Mouse (Mus musculus) intestine, embryonic 16.5 days (tissue): ENCODE data around the gene Ctsl. TPM values are rescaled to one million over a fixed set of nuclear protein-coding genes. Genes with fewer than 3 reads are reported as not detected.

ENCODE experiments used
- ATAC-seq: fragments of 200-750 bp; cut with Nextera tagmentation; 2 replicates; pipeline ENCODE4 v1.8.0; 2017; ENCODE audit warnings: moderate TSS enrichment, moderate library complexity
- H3K27ac ChIP-seq: fragments of 300-500 bp; sonication (generic); 2 replicates; pipeline ENCODE4 v1.5.1; 2014; ENCODE audit warnings: mild to moderate bottlenecking, low read length
- H3K27me3 ChIP-seq: fragments of 300-500 bp; sonication (generic); replicated peaks from 2 replicates; pipeline ENCODE4 v1.6.1; 2014; ENCODE audit warnings: low read length, control low read depth, mixed read lengths; ENCODE audit not compliant: control insufficient read depth, insufficient read depth
- H3K36me3 ChIP-seq: fragments of 300-500 bp; sonication (generic); 2 replicates; pipeline ENCODE4 v1.6.1; 2014; ENCODE audit warnings: low read length, control low read depth; ENCODE audit not compliant: control insufficient read depth, insufficient read depth
- H3K4me1 ChIP-seq: fragments of 300-500 bp; sonication (generic); 2 replicates; pipeline ENCODE4 v1.6.1; 2014; ENCODE audit warnings: low read length, control low read depth, mixed read lengths; ENCODE audit not compliant: control insufficient read depth, insufficient read depth
- H3K4me2 ChIP-seq: fragments of 300-500 bp; sonication (generic); 2 replicates; pipeline ENCODE4 v1.6.1; 2014; ENCODE audit warnings: low read depth, low read length, control low read depth
- H3K4me3 ChIP-seq: fragments of 300-500 bp; sonication (generic); 2 replicates; pipeline ENCODE4 v1.5.1; 2014; ENCODE audit warnings: mild to moderate bottlenecking, low read length
- H3K9ac ChIP-seq: fragments of 300-500 bp; sonication (generic); 2 replicates; pipeline ENCODE4 v1.6.1; 2014; ENCODE audit warnings: low read depth, low read length
- H3K9me3 ChIP-seq: fragments of 300-500 bp; sonication (generic); 2 replicates; pipeline ENCODE4 v1.6.1; 2016; ENCODE audit warnings: low read length, control low read depth; ENCODE audit not compliant: control insufficient read depth
- WGBS: fragments of 180-500 bp; shearing (Covaris S2); extraction: QIAGEN DNeasy Blood & Tissue Kit; methylation state at CpG from one replicate; pipeline ENCODE4 v1.1.7; 2014; 5-methylcytosine and 5-hydroxymethylcytosine counted together
- polyA plus RNA-seq: library from polyadenylated mRNA; unstranded; fragments of >200 nt; fragmentation: Nextera tagmentation; extraction: Ambion mirVana; gene quantifications from 2 replicates; pipeline ENCODE4 v1.2.1, GENCODE M21; 2015

Gene Ctsl
- polyA plus RNA-seq, 1 experiment from 2014 or later: 235 TPM

DNA sequence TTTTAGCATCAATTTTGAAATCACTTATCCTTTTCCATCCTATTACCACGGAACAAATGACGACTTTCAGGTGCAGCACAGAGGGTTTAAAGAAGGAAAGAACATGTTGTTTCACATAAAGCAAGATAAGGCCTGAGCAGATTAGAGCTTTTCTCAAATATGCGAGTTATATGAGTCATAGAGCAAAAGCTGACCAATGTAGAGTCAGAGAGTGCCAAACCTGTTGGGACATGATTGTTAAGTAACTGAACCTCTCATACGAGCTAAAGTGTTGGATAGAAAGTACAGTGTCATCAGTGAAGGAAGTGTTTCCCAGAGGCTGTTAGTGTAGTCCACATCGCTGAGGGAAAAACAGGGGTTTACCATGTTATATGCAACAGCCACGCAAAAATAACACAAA is 38.4 kb downstream of the Ctsl start:
- Histone ChIP-seq H3K27ac (no peak overlapping the region), H3K4me1 (no peaks in the 10 kb centered on the region), H3K4me2 (no peak overlapping the region), H3K4me3 (no peak overlapping the region), H3K9me3 (no peaks in the 10 kb centered on the region), H3K27me3 (no peaks in the 10 kb centered on the region), H3K9ac (no peak overlapping the region), H3K36me3 (no peaks in the 10 kb centered on the region)
- no peak for ATAC-seq
- whole genome bisulfite sequencing: 68% methylated on average over 6 of the region's 6 CpGs

DNA sequence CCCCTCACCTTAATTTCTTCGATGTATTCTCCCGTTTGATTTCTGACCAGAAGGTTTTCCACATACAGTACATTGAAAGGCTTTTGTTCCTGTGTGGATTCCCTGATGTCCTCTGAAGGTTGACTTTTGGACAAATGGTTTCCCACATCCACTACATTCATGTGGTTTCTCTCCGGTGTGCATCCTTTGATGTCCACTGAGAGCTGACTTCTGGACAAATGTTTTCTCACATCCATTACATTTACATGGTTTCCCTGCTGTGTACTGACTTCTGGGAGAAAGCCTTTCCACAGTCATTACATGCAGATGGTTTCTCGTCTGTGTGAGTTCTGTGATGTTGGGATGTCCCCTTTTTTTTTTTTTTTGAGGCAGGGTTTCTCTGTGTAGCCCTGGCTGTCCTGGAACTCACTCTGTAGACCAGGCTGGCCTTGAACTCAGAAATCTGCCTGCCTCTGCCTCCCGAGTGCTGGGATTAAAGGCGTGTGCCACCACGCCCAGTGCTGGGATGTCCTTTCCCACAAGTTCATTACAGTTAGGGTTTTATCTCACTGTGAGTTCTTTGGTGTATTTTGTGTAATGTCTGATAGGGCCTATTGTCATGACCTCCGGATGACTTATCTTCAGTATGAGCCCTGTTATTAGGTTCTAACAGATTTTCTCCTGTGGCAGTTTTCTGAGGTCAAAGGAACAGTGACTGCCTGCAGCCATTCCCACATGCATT is 48.0 kb downstream of the Ctsl start:
- Histone ChIP-seq H3K4me1 (no peaks in the 10 kb centered on the region), H3K9me3 (no peaks in the 10 kb centered on the region), H3K27me3 (no peaks in the 10 kb centered on the region), H3K27ac (no peak overlapping the region), H3K36me3 (no peaks in the 10 kb centered on the region), H3K9ac (no peak overlapping the region), H3K4me2 (no peak overlapping the region), H3K4me3 (no peak overlapping the region)
- no peak for ATAC-seq
- 83% methylated on average over 8 of the region's 8 CpGs for WGBS

- 64% methylated on average over 8 of the region's 8 CpGs for WGBS
- Histone ChIP-seq H3K27me3 (no peaks in the 10 kb centered on the region), H3K4me2 (no peak overlapping the region), H3K9ac (no peak overlapping the region), H3K36me3 (no peaks in the 10 kb centered on the region), H3K4me3 (no peak overlapping the region), H3K4me1 (no peaks in the 10 kb centered on the region), H3K9me3 (no peaks in the 10 kb centered on the region), H3K27ac (no peak overlapping the region)
- no peak for ATAC-seq
These were observed 50.4 kb downstream of the Ctsl start for GRCm38 (mm10) chr13:64320334-64320733.

DNA sequence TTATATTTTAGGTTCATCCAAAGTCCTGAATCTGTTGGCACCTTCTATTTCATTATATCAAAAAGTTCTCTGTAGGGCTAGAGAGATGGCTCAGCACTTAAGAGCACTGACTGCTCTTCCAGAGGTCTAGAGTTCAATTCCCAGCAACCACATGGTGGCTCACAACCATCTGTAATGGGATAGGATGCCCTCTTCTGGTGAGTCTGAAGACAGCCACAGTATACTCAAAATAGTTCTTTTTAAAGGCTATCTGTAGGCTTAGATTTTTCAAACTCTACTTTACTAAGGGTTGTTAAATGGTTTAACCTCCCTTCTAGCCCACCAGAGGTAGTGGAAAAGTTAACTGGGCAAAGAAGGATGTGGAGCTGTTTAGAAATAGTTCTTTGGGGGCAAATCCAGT is 50.9 kb downstream of the Ctsl start:
- no peak for ATAC-seq
- no peaks in the 10 kb centered on the region for H3K27me3 ChIP-seq
- H3K4me2 ChIP-seq: no peak overlapping the region
- no peak overlapping the region for H3K9ac ChIP-seq
- H3K27ac ChIP-seq: no peak overlapping the region
- H3K9me3 ChIP-seq: no peaks in the 10 kb centered on the region
- H3K4me1 ChIP-seq: no peaks in the 10 kb centered on the region
- H3K4me3 ChIP-seq: no peak overlapping the region
- no peaks in the 10 kb centered on the region for H3K36me3 ChIP-seq

DNA sequence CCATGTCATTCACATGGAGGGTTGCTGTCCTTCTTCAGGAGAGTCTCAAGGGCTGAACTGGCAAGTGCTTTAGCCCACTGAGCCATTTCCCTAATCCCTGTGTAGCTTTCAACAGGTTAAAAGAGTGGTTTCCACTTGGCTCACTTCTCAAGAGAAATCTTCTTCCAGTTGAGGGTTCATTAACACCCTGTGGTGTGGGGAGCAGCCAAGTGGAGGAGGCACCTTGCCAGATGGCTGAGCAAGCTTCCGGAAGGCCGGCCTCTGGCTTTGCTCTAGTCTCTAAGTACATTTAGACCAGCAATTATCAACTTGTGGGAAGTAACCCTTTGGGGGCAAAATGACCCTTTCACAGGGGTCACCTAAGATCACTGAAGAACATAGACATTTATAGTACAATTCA is 52.3 kb downstream of the Ctsl start:
- H3K4me2 ChIP-seq: no peak overlapping the region
- H3K27me3 ChIP-seq: no peaks in the 10 kb centered on the region
- 65% methylated on average over 2 of the region's 2 CpGs for WGBS
- no peaks in the 10 kb centered on the region for H3K36me3 ChIP-seq
- H3K4me1 ChIP-seq: no peaks in the 10 kb centered on the region
- H3K9me3 ChIP-seq: no peaks in the 10 kb centered on the region
- H3K4me3 ChIP-seq: no peak overlapping the region
- no peak overlapping the region for H3K9ac ChIP-seq
- no peak overlapping the region for H3K27ac ChIP-seq
- no peak for ATAC-seq

- Histone ChIP-seq H3K9ac (no peak overlapping the region), H3K9me3 (no peaks in the 10 kb centered on the region), H3K27ac (no peak overlapping the region), H3K27me3 (no peaks in the 10 kb centered on the region), H3K36me3 (no peaks in the 10 kb centered on the region), H3K4me1 (peaks cover 11% of the 10 kb centered on the region), H3K4me3 (no peak overlapping the region), H3K4me2 (no peak overlapping the region)
- ATAC-seq: no peak
- WGBS: under 1% methylated on average over 3 of the region's 3 CpGs
These were observed 55.1 kb downstream of the Ctsl start for GRCm38 (mm10) chr13:64315483-64316050.

GRCm38 (mm10) chr13:64314041-64314440 is 56.6 kb downstream of the Ctsl start:
- WGBS: 71% methylated on average over 3 of the region's 3 CpGs
- H3K27ac ChIP-seq: no peak overlapping the region
- ATAC-seq: no peak
- no peaks in the 10 kb centered on the region for H3K9me3 ChIP-seq
- H3K9ac ChIP-seq: no peak overlapping the region
- no peaks in the 10 kb centered on the region for H3K27me3 ChIP-seq
- no peak overlapping the region for H3K4me3 ChIP-seq
- H3K4me1 ChIP-seq: peaks cover 23% of the 10 kb centered on the region
- H3K4me2 ChIP-seq: no peak overlapping the region
- no peaks in the 10 kb centered on the region for H3K36me3 ChIP-seq

DNA sequence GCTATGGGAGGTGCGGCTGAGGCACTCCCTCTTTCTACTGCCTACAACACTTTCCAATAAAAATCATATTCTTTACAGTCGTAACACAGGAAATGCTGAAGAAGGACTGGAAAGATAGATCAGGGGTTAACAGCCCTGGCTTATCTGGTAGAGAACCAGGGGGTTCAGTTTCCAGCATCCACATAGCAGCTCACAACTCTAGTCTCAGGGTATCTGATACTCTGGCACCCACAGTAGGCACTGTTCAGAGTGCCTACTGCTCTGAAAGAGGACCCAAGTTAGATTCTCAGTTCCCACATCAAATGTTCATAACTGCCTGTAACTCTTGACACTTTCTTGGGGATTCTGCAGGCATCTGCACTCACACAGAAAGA is 57.8 kb downstream of the Ctsl start:
- no peak; the same call in 1 of the 2 replicates for ATAC-seq
- 0% methylated on average over 2 of the region's 2 CpGs for WGBS
- H3K4me1 ChIP-seq: peaks cover 23% of the 10 kb centered on the region
- H3K4me2 ChIP-seq: peak overlapping the region; percentile 50
- H3K4me3 ChIP-seq: peak overlapping the region; percentile 68
- no peaks in the 10 kb centered on the region for H3K27me3 ChIP-seq
- H3K27ac ChIP-seq: peak overlapping the region; percentile 37; the same call in 1 of the 2 replicates
- peak overlapping the region; percentile 56 for H3K9ac ChIP-seq
- H3K36me3 ChIP-seq: no peaks in the 10 kb centered on the region
- no peaks in the 10 kb centered on the region for H3K9me3 ChIP-seq

GRCm38 (mm10) chr13:64312024-64312915 is 58.4 kb downstream of the Ctsl start, which contains the start of gene Aaed1:
Gene Aaed1, minus strand, starts transcription at chr13:64312710.
- no peaks in the 10 kb centered on the region for H3K9me3 ChIP-seq
- H3K27me3 ChIP-seq: no peaks in the 10 kb centered on the region
- peak within 1 kb of the TSS; percentile 50 for H3K4me2 ChIP-seq
- H3K27ac ChIP-seq: peak within 1 kb of the TSS; percentile 90
- peak within 1 kb of the TSS; percentile 73 for H3K9ac ChIP-seq
- peaks cover 23% of the 10 kb centered on the region for H3K4me1 ChIP-seq
- peak; percentile 95 for ATAC-seq
- peaks cover 2% of the 10 kb centered on the region; the same call in 1 of the 2 replicates for H3K36me3 ChIP-seq
- peak within 1 kb of the TSS; percentile 68 for H3K4me3 ChIP-seq
- under 1% methylated on average over 69 of the region's 74 CpGs for WGBS
